Mouse (Mus musculus) neural tube, embryonic 12.5 days (tissue): ENCODE results near the gene Gm27021. TPM values are rescaled to one million over a fixed set of nuclear protein-coding genes. Genes with fewer than 3 reads are reported as not detected.
A peak's percentile ranks its signal among the peaks of the same experiment; 100 is the strongest.

Experiments used
- ATAC-seq: fragments of 200-750 bp; cut with Nextera tagmentation; 2 replicates; pipeline ENCODE4 v1.8.0; 2017; ENCODE audit warnings: low read depth, mild to moderate bottlenecking, moderate TSS enrichment, moderate library complexity; ENCODE audit not compliant: low FRiP score
- H3K27ac ChIP-seq: fragments of 300-500 bp; sonication (generic); 2 replicates; pipeline ENCODE4 v1.5.1; 2016
- H3K27me3 ChIP-seq: fragments of 300-500 bp; sonication (generic); replicated peaks from 2 replicates; pipeline ENCODE4 v1.6.1; 2016; ENCODE audit warnings: mild to moderate bottlenecking
- H3K36me3 ChIP-seq: fragments of 300-500 bp; sonication (generic); 2 replicates; pipeline ENCODE4 v1.6.1; 2016; ENCODE audit warnings: mild to moderate bottlenecking
- H3K4me1 ChIP-seq: fragments of 300-500 bp; sonication (generic); 2 replicates; pipeline ENCODE4 v1.6.1; 2016
- H3K4me2 ChIP-seq: fragments of 300-500 bp; sonication (generic); replicated peaks from 2 replicates; pipeline ENCODE4 v1.6.1; 2016; ENCODE audit warnings: mild to moderate bottlenecking
- H3K4me3 ChIP-seq: fragments of 300-500 bp; sonication (generic); 2 replicates; pipeline ENCODE4 v1.5.1; 2016
- H3K9ac ChIP-seq: fragments of 300-500 bp; sonication (generic); 2 replicates; pipeline ENCODE4 v1.6.1; 2016; ENCODE audit warnings: mild to moderate bottlenecking
- H3K9me3 ChIP-seq: fragments of 300-500 bp; sonication (generic); 2 replicates; pipeline ENCODE4 v1.6.1; 2016; ENCODE audit warnings: mild to moderate bottlenecking
- WGBS: fragments of 180-500 bp; shearing (Covaris S2); methylation state at CpG from one replicate; pipeline ENCODE4 v1.1.7; 2016; 5-methylcytosine and 5-hydroxymethylcytosine counted together
- polyA plus RNA-seq: library from polyadenylated mRNA; unstranded; fragments of >200 nt; fragmentation: Nextera tagmentation; extraction: Ambion mirVana; gene quantifications from 2 replicates; pipeline ENCODE4 v1.2.1, GENCODE M21; 2016

Gm27021 gene
- polyA plus RNA-seq, 1 experiment from 2014 or later, result 2.4 TPM

- Histone ChIP-seq H3K27me3 (no peaks in the 10 kb centered on the region), H3K27ac (peak overlapping the region; percentile 20; the same call in 1 of the 2 replicates), H3K36me3 (peaks cover 78% of the 10 kb centered on the region), H3K4me1 (peaks cover 37% of the 10 kb centered on the region), H3K4me2 (no peak overlapping the region), H3K9me3 (no peaks in the 10 kb centered on the region), H3K4me3 (no peak overlapping the region), H3K9ac (no peak overlapping the region)
- WGBS, result 93% methylated on average over 37 of the region's 37 CpGs
- ATAC-seq, result no peak
These were observed 99.6 kb downstream of the Gm27021 start for GRCm38 (mm10) chr8:120568164-120568798.

DNA sequence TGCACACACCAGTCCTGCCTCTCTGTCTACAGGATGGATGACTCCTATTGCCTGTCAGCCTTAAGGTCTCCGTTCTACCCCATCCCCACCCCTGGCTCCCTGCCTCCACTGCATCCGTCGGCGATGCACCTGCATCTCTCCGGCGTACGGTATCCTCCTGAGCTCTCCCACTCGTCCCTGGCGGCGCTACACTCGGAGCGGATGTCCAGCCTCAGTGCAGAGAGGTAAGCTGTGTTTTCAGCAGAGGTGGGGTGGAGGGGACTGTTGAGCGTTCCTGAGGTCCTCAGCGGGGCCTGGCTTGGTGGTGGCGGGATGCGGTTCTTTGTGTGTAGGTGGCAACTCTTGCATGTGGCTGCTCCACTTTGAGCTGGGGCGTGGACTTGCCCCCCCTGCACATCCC lies 100.1 kb downstream of the Gm27021 start:
- H3K4me2 ChIP-seq, result no peak overlapping the region
- H3K4me1 ChIP-seq, result peaks cover 42% of the 10 kb centered on the region
- peaks cover 73% of the 10 kb centered on the region for H3K36me3 ChIP-seq
- WGBS, result 98% methylated on average over 17 of the region's 17 CpGs
- no peak for ATAC-seq
- no peak overlapping the region for H3K4me3 ChIP-seq
- H3K27ac ChIP-seq, result no peak overlapping the region
- no peaks in the 10 kb centered on the region for H3K9me3 ChIP-seq
- H3K27me3 ChIP-seq, result no peaks in the 10 kb centered on the region
- H3K9ac ChIP-seq, result no peak overlapping the region

- H3K9ac ChIP-seq, result no peak overlapping the region
- no peak overlapping the region for H3K4me3 ChIP-seq
- no peaks in the 10 kb centered on the region for H3K27me3 ChIP-seq
- ATAC-seq, result no peak
- H3K4me1 ChIP-seq, result peaks cover 53% of the 10 kb centered on the region
- peaks cover 62% of the 10 kb centered on the region for H3K36me3 ChIP-seq
- H3K4me2 ChIP-seq, result no peak overlapping the region
- no peak overlapping the region for H3K27ac ChIP-seq
- 88% methylated on average over 8 of the region's 8 CpGs for WGBS
- H3K9me3 ChIP-seq, result no peaks in the 10 kb centered on the region
These were observed 101.2 kb downstream of the Gm27021 start for GRCm38 (mm10) chr8:120566681-120567080.

DNA sequence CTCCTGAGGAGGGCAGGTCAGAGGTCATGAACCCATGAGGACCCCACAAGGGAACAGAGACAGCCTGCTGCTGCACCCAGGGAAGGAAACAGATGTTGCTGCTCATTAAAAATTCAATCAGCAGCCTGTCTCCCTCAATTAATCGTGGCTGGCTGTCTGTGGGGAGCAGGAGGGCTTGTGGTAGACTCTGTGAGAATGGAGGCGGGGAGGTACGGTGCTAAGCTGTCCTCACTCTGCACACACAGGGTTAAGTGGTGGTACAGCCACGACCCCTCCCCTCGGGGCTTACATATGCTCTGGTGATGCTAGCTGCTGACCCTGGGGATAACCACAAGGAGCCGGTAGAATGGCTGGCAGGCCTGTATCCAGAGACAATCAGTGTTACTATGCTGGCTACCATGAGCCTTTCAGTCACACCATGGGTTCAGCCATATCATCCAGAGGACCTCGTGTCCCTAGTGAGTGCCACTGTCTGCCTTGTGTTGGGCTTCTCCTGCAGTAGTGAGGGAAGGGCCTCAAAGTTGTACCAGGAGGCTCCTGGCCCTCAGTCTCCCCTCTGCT lies 102.6 kb downstream of the Gm27021 start:
- 0 out of 2 replicates have a peak overlapping the region, but pooled peaks have one; percentile 9 for H3K9ac ChIP-seq
- no peaks in the 10 kb centered on the region for H3K9me3 ChIP-seq
- ATAC-seq, result no peak
- no peak overlapping the region for H3K4me3 ChIP-seq
- H3K4me1 ChIP-seq, result peaks cover 67% of the 10 kb centered on the region
- 0 out of 2 replicates have a peak overlapping the region, but pooled peaks have one; percentile 10 for H3K4me2 ChIP-seq
- no peaks in the 10 kb centered on the region for H3K27me3 ChIP-seq
- H3K27ac ChIP-seq, result peak overlapping the region; percentile 37; the same call in 1 of the 2 replicates
- peaks cover 49% of the 10 kb centered on the region for H3K36me3 ChIP-seq
- 19% methylated on average over 7 of the region's 7 CpGs for WGBS

DNA sequence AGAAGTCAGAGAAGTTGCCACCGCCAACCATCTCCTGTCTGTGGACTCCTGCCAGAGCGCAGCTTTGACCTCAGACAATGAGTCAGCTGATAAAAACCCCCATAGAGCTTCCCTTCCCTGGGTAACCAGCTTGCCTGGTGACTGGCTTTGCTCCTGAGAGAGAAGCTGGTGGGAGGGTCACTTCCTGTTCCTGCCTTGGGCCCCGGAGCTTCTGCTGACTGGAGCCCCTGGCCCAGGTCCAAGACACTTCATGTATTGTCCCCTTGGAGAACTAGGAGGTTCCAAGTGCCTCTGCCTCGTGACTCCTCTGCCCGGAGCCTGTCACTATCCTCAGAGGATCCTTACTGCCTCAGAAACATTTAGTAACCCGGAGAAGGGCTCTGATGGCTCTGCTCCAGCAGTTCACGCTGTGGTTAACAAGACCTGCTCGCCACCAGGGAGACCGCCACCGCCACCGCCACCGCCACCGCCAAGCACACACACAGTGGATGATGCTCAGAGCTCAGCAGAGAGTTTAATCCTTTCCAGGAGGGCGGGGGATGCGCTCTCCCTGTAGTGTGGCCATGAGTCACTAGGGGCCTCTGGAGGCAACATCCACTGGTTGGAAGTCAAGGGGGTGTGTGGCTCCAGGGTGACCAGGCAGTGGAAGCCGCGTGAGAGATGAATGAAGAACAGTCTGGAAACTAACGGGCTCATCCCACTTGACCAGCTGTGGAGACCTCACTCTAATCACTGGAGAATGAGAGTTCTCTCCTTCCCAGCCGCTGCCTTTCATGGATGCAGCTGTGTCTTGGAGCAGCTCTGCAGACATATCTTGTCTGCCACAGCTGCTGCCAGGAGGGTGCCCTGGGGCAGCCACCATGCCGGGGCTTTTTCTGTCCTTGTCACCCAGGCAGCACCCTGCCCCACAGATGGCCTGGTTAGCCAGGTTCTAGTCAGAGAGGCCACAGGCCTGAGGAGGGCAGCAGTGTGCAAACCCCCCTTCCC lies 103.7 kb downstream of the Gm27021 start:
- WGBS, result 42% methylated on average over 20 of the region's 20 CpGs
- 0 out of 2 replicates have a peak overlapping the region, but pooled peaks have one; percentile 33 for H3K9ac ChIP-seq

DNA sequence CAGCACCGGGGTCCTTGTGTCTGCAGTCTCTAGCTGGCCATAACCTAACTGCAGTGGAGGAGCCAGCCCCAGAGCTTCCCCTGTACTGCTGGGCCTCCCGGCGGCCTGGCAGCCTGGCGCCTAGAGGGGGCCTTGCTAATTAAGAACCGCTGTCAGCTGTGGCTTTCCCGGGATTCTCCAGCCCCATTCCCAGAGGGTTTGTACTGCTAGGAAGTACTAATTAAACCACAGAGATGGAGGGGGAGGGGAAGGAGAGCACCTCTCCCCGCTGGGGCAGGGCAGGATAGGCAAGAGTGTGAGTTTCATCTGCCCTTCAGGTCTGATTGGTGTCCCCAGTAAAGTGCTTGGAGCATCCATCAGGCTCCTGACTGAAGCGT lies 104.5 kb downstream of the Gm27021 start:
- Histone ChIP-seq H3K36me3 (peaks cover 31% of the 10 kb centered on the region), H3K4me1 (peaks cover 86% of the 10 kb centered on the region), H3K9ac (peak overlapping the region; percentile 33; the same call in 1 of the 2 replicates), H3K27ac (peak overlapping the region; percentile 69), H3K27me3 (no peaks in the 10 kb centered on the region), H3K4me3 (no peak overlapping the region), H3K9me3 (no peaks in the 10 kb centered on the region), H3K4me2 (peak overlapping the region; percentile 34)
- ATAC-seq, result peak; percentile 27
- 11% methylated on average over 8 of the region's 8 CpGs for WGBS

More for the DNA sequence above, 103.7 kb downstream of the Gm27021 start:
- no peaks in the 10 kb centered on the region for H3K27me3 ChIP-seq
- peaks cover 39% of the 10 kb centered on the region for H3K36me3 ChIP-seq
- ATAC-seq, result peak; percentile 30
- H3K4me2 ChIP-seq, result peak overlapping the region; percentile 34
- no peak overlapping the region for H3K4me3 ChIP-seq
- H3K4me1 ChIP-seq, result peaks cover 77% of the 10 kb centered on the region
- H3K9me3 ChIP-seq, result no peaks in the 10 kb centered on the region
- peak overlapping the region; percentile 69 for H3K27ac ChIP-seq

GRCm38 (mm10) chr8:120562680-120563347 lies 105.1 kb downstream of the Gm27021 start:
- 73% methylated on average over 18 of the region's 18 CpGs for WGBS
- ATAC-seq, result 0 out of 2 replicates have a peak, but pooled peaks have one; percentile 5
- peaks cover 27% of the 10 kb centered on the region for H3K36me3 ChIP-seq

DNA sequence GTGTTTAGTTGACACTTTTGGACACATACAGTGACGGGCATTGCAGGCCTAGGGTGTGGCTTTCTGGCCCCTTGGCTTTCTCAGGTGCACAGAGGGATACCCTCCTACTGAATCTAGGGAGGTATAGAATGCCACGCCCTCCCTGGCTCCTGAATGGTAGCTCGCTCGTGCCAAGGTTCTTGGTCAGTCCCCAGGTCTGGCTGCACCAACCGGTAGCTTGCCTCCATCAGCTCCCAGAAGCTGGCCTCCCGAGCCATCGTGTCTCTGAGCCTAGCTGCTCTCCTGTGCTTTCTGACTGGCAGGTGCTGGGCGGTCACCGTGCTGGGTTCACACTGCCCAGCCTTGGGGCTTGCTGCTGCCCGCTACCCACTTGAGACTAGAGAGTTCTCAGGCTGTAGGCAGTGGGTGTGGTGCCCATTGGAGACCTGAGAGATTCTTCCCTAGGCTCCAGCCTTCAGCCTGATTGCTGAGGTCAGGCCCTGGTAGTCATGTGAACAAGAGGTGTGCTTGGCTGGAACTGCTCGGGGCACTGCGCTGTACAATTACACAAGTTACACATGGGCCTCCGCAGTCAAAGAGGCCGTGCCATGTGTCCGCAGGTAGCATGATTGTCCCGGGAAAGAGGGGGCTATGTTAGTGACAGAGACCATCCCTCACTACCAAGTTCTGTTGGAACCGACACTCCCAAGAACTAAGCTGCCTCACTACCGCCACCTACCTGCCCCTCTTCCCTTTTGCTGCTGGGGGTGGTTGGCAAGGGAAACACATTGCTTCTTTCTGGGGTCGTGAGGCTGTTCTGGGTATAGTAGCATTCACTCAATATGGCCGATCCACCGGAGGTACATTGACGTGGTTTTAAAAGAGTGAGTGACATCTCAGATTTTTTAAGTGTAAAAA lies 106.1 kb downstream of the Gm27021 start:
- Histone ChIP-seq H3K27ac (peak overlapping the region; percentile 69; the same call in 1 of the 2 replicates), H3K9ac (no peak overlapping the region), H3K9me3 (no peaks in the 10 kb centered on the region), H3K4me1 (peaks cover 98% of the 10 kb centered on the region), H3K4me3 (no peak overlapping the region), H3K4me2 (no peak overlapping the region), H3K36me3 (peaks cover 22% of the 10 kb centered on the region), H3K27me3 (no peaks in the 10 kb centered on the region)
- WGBS, result 80% methylated on average over 22 of the region's 22 CpGs
- no peak for ATAC-seq

More at GRCm38 (mm10) chr8:120562680-120563347, 105.1 kb downstream of the Gm27021 start:
- peaks cover 91% of the 10 kb centered on the region for H3K4me1 ChIP-seq
- no peak overlapping the region for H3K4me3 ChIP-seq
- H3K9me3 ChIP-seq, result no peaks in the 10 kb centered on the region
- peak overlapping the region; percentile 33; the same call in 1 of the 2 replicates for H3K9ac ChIP-seq
- H3K27ac ChIP-seq, result peak overlapping the region; percentile 69
- H3K27me3 ChIP-seq, result no peaks in the 10 kb centered on the region
- H3K4me2 ChIP-seq, result peak overlapping the region; percentile 34

GRCm38 (mm10) chr8:120560535-120560934 lies 107.3 kb downstream of the Gm27021 start:
- Histone ChIP-seq H3K4me1 (peaks cover 98% of the 10 kb centered on the region), H3K27ac (no peak overlapping the region; the same call in 1 of the 2 replicates), H3K4me3 (no peak overlapping the region), H3K9ac (no peak overlapping the region), H3K4me2 (no peak overlapping the region), H3K27me3 (no peaks in the 10 kb centered on the region), H3K36me3 (peaks cover 10% of the 10 kb centered on the region; the same call in 1 of the 2 replicates), H3K9me3 (no peaks in the 10 kb centered on the region)
- no peak for ATAC-seq
- 70% methylated on average over 5 of the region's 5 CpGs for WGBS

GRCm38 (mm10) chr8:120559654-120560053 lies 108.2 kb downstream of the Gm27021 start:
- H3K4me1 ChIP-seq, result peaks cover 99% of the 10 kb centered on the region
- H3K27me3 ChIP-seq, result no peaks in the 10 kb centered on the region
- peak overlapping the region; percentile 29; the same call in 1 of the 2 replicates for H3K9ac ChIP-seq
- H3K36me3 ChIP-seq, result peaks cover 16% of the 10 kb centered on the region
- H3K27ac ChIP-seq, result peak overlapping the region; percentile 70
- peak overlapping the region; percentile 27 for H3K4me2 ChIP-seq
- H3K4me3 ChIP-seq, result no peak overlapping the region
- no peak for ATAC-seq
- 14% methylated on average over 11 of the region's 11 CpGs for WGBS
- no peaks in the 10 kb centered on the region for H3K9me3 ChIP-seq
